7 mouse cellular contexts compared by ENCODE assay signal in the genomic region with DNA sequence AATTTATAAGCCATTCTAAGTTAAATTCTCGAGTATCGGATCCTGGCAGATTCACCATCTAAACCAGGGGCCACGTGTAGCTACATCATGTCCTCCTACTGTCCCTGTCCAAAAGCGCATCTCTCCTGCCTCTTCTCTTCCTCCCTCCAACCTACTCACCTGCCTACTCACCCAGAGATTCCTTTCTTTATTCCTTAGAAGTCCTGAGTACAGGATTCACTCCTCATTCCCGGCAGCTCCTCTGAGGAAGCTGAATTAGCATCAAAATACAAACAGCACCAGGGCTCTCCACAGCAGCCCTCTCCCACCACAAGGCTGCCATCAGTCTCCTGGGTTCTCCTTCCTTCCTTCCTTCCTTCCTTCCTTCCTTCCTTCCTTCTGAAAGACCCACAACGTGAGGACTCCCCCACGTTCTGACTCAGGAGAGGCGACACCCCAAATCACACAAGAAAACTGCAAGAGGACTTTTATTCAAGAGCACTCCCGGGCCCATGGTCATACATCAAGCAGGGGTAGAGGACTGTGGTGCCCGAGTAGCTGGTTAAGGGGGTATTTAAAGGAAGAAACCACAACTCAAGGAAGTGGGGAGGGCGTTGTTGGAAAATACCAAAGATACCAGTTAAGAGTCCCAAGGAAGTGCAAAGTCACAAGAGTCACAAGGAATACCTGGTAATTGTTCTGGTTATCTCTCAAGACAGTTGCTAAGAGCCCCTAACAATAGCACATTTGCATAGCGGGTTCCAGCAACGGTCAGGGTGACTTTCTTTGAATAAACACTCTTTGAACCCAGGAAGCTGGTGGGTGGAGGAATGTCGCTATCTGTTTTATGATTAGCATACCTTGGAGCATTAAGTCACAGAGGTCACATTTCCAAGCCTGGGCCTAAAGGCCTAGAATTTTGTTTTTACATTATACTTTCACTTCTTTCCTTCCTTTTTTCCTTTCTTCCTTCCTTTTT. TPM values are rescaled to one million over a fixed set of nuclear protein-coding genes. Genes with fewer than 3 reads are reported as not detected.
DNase-seq lines count a peak whose midpoint lies in the region; ATAC-seq and TF ChIP-seq lines count a peak whose summit lies in the region.
"Not testable (repeated sequence)": the region's sequence is repeated elsewhere in the genome, so short reads cannot be mapped to it uniquely, and the experiment has no call there.

No protein-coding gene starts in this region.

- DNase-seq in CD4-positive helper T cell, adult 2 months (ENCODE audit: low read depth, low spot score) = peak; percentile 54
- peak; percentile 65 for DNase-seq in ES-CJ7 (ENCODE audit: low read depth, low spot score)
- DNase-seq in G1E (ENCODE audit: low spot score) = not testable (repeated sequence)
- peak; percentile 40 for DNase-seq in T-cell, adult 2 months (ENCODE audit: low spot score)

- not testable (repeated sequence) for H3K36me3 ChIP-seq in E14TG2a.4 (ENCODE audit: insufficient read depth, low read length)
- peaks cover 12% of the 10 kb centered on the region for H3K36me3 ChIP-seq in G1E (replicated peaks)

- ATAC-seq in G1E (ENCODE audit: extremely low read depth, insufficient number of reproducible peaks, low FRiP score, poor library complexity, severe bottlenecking) = not testable (repeated sequence)
- ATAC-seq in frontal cortex, adult (ENCODE audit: low TSS enrichment) = peak; percentile 75
- peak; percentile 37 for ATAC-seq in inflammation-experienced regulatory T-cells, adult 6 months

- peaks cover 14% of the 10 kb centered on the region for H3K9me3 ChIP-seq in E14TG2a.4 (ENCODE audit: low read length)
- not testable (repeated sequence) for H3K9me3 ChIP-seq in G1E (replicated peaks)

- TF ChIP-seq CTCF in E14TG2a.4 (conservative IDR thresholded peaks at IDR 0.05; ENCODE audit: low read length); G1E (IDR thresholded peaks at IDR 0.05; ENCODE audit: low read depth, low read length): not testable (repeated sequence)

- not testable (repeated sequence) for H3K27me3 ChIP-seq in E14TG2a.4 (ENCODE audit: insufficient read depth, low read length); G1E (ENCODE audit: insufficient read depth, low read length)

- H3K4me1 ChIP-seq in E14TG2a.4 (replicated peaks; ENCODE audit: low read depth, low read length) (peaks cover 77% of the 10 kb centered on the region), G1E (ENCODE audit: insufficient read depth, low read depth, low read length) (peaks cover 73% of the 10 kb centered on the region)

- H3K4me3 ChIP-seq in E14TG2a.4 (replicated peaks; ENCODE audit: low read length) = peak overlapping the region; percentile 68
- peak overlapping the region; percentile 74 for H3K4me3 ChIP-seq in G1E (ENCODE audit: low read depth, low read length)

RNA-seq across cellular contexts. Expression of gene Arntl, which starts 55.5 kb away (rescaled TPM):
- total RNA-seq in G1E (2014; fragmentation: Nextera tagmentation) (29.2 and 29.9 TPM in 2 replicates), G1E (2017) (22.0 and 23.8 TPM in 2 replicates)
- polyA plus RNA-seq in G1E (2012) = 3.0 and 4.6 TPM in 2 replicates
- 10 to 100 TPM; 20.7 to 36.9 (median 30.1) TPM for polyA plus RNA-seq in inflammation-experienced regulatory T-cells, adult 6 months (2017; shearing (Covaris generic))
